Mouse (Mus musculus): Measurements from ENCODE around the gene Clec2h. TPM values are rescaled to one million over a fixed set of nuclear protein-coding genes. Genes with fewer than 3 reads are reported as not detected.
A peak's percentile ranks its signal among the peaks of the same experiment; 100 is the strongest.
"Not testable (repeated sequence)": the region's sequence is repeated elsewhere in the genome, so short reads cannot be mapped to it uniquely, and the experiment has no call there.

Gene Clec2h
- polyA plus RNA-seq (2016; fragmentation: Nextera tagmentation; extraction: Ambion mirVana) = not detected in 2 replicates

DNA sequence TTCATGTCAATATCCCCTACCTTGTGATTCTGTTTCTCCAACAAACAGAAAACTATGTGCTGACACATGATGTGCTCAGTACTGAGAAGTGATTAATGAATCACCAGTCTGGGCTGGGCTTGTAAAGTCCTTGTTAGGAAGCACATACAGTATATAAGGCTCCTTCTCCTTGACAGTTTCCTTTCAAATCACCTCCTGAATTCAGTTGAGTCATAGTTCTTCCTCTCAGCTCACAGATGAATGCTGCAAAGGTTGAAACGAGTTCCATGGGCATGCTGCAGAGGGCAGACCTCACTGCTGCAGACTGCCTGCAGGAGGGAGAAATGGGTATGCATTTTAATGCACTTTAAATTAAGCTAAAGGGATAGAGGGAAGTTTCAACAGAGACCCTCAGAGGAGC, at the start of gene Clec2h:
Gene Clec2h (plus strand): TSS at position 180 of the 400 bp plus-strand sequence.
- Histone ChIP-seq H3K27ac (replicated peaks) (no peak within 1 kb of the TSS), H3K36me3 (replicated peaks) (no peaks in the 10 kb centered on the region), H3K4me3 (no peak within 1 kb of the TSS), H3K27me3 (replicated peaks; ENCODE audit: low read depth, poor library complexity, severe bottlenecking) (no peaks in the 10 kb centered on the region), H3K9me3 (no peaks in the 10 kb centered on the region), H3K4me1 (no peaks in the 10 kb centered on the region)
- DNase-seq (ENCODE audit: low spot score) = no peak
- 10% methylated on average over 1 of the region's 1 CpGs for WGBS

DNA sequence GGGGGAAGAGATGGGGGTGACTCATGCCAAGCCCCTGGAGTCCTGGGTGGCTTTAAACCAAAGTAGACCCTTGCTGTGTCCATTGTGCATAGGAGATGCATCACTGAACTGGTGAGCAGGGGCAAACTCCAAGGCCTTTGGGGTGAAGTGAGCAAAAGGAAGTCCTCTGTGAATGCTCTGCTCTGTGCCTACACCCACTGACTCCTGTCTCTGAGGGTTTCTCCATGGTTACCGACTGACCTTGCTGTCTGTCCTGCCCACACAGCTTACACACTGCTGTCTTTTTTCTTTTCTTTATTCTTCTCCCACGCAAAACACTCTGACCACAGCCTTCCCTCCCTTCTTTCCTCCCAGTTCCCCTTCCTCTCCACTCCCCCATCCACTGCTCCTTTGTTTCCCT, 39.5 kb upstream of the Clec2h start:
- Histone ChIP-seq H3K27me3 (replicated peaks; ENCODE audit: low read depth, poor library complexity, severe bottlenecking) (no peaks in the 10 kb centered on the region), H3K36me3 (replicated peaks) (no peaks in the 10 kb centered on the region), H3K4me3 (no peak overlapping the region), H3K9me3 (no peaks in the 10 kb centered on the region), H3K4me1 (no peaks in the 10 kb centered on the region), H3K27ac (replicated peaks) (no peak overlapping the region)
- 85% methylated on average over 2 of the region's 2 CpGs for WGBS
- no peak for DNase-seq (ENCODE audit: low spot score)

DNA sequence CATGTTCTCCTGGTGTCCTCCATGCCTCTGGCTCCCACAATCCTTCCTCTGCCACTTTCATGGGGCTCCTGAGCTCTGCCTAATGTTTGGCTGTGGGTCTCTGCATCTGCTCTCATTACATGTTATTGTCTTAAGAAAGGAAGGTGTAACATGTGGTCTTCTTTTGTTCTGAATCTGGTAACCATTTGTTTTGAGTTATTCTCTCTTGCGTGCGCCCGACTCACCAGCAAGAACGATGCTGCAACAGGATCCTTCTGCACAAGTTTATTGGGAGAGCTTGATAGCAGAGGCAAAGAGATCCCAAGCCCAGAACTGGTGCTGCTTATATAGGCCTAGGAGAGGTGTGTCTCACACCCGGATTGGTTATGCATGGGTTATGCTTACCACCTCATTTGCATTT, 38.8 kb upstream of the Clec2h start, which contains the start of gene Klrb1a:
Gene Klrb1a (minus strand): TSS at position 101 of the 400 bp plus-strand sequence.
- H3K27me3 ChIP-seq (replicated peaks; ENCODE audit: low read depth, poor library complexity, severe bottlenecking); H3K36me3 ChIP-seq (replicated peaks); H3K27ac ChIP-seq (replicated peaks); H3K9me3 ChIP-seq; H3K4me1 ChIP-seq; DNase-seq (ENCODE audit: low spot score); H3K4me3 ChIP-seq: not testable (repeated sequence)
- 89% methylated on average over 5 of the region's 5 CpGs for WGBS

DNA sequence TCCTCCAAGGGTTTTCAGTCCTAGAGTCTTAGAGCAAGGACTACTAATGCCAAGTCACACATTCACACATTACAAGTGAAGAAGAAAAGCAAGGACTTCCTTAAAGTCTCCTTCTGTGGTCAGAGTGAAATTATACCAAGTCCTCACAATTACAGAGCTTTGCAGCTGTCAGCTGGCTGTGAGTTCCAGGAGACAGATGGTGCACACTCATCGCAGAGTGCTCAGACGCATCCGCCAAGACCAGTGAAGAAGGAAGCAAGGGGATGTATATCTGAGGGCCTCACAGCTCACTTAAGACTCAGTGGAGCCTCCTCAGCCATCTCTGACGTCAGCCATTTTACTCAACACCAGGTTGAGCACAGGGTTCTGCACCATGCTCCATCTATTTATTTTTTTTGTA, 37.8 kb upstream of the Clec2h start:
- Histone ChIP-seq H3K27me3 (replicated peaks; ENCODE audit: low read depth, poor library complexity, severe bottlenecking) (no peaks in the 10 kb centered on the region), H3K27ac (replicated peaks) (no peak overlapping the region), H3K4me1 (no peaks in the 10 kb centered on the region), H3K36me3 (replicated peaks) (no peaks in the 10 kb centered on the region), H3K4me3 (no peak overlapping the region), H3K9me3 (no peaks in the 10 kb centered on the region)
- DNase-seq (ENCODE audit: low spot score) = no peak
- 83% methylated on average over 4 of the region's 4 CpGs for WGBS

DNA sequence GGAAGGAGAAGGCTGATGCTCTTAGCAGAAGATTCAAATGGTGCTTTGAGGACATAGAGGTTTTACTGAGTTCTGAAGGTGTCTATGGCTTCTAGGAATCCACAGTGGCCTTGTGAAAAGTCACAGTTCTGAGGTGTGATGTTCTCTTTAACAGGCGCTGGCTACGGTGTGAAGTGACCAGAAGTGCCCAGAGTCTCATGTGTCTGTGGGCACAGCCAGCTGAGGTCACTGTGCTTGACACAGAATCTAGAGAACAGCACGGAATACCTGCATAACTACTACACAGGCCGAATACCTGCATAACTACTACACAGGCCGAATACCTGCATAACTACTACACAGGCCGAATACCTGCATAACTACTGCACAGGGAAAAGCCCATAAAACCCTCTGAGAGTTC, 36.9 kb upstream of the Clec2h start:
- not testable (repeated sequence) for H3K4me1 ChIP-seq; H3K27ac ChIP-seq (replicated peaks); H3K36me3 ChIP-seq (replicated peaks); H3K9me3 ChIP-seq; DNase-seq (ENCODE audit: low spot score); H3K27me3 ChIP-seq (replicated peaks; ENCODE audit: low read depth, poor library complexity, severe bottlenecking); H3K4me3 ChIP-seq
- WGBS = 92% methylated on average over 6 of the region's 6 CpGs

DNA sequence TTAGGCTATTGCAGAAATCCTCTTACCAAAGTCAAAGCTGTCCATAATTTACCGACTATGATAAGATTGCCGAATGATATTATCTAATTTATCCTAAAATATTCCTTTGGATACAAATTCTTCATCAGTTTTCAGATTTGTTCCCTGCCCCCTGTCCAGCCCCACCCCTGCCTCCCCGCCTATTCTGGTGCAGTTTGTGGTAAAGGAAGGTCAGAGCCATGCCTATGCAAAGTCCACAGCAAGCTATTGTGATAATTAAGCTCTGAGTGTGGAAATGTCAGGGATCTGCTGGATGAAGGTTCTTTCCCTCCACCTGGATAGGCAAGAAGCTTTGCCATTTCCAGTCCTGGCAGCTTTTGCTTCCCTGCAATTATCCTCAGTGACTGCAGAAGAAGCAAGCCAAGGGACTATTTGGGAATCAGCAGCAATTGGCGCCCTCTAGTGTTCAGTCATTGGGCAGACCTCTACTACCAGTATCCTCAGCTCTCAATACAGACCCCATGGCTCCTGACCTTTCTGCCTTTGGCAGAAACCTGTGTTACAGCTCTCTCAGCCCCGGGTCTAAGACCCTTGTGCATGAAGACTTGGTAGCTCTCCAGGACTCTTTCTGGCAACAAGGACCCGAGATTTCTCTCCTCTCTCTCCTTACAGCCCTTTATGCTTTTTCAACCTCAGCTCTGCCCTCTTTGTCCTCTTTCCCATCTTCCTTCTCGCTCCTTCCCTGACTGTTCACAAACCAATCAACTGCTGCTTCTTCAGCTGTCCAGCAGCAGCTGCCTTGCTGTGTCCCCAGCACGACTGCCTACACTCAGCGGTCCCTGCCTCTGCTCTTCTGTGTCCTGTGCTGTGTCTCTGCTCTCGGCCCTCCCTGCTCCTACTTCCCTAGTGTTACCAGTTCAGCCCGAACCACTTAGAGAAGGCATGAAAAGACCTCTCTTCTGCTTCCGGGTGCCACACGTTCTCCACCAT, 32.1 kb upstream of the Clec2h start:
- 55% methylated on average over 13 of the region's 13 CpGs for WGBS

DNA sequence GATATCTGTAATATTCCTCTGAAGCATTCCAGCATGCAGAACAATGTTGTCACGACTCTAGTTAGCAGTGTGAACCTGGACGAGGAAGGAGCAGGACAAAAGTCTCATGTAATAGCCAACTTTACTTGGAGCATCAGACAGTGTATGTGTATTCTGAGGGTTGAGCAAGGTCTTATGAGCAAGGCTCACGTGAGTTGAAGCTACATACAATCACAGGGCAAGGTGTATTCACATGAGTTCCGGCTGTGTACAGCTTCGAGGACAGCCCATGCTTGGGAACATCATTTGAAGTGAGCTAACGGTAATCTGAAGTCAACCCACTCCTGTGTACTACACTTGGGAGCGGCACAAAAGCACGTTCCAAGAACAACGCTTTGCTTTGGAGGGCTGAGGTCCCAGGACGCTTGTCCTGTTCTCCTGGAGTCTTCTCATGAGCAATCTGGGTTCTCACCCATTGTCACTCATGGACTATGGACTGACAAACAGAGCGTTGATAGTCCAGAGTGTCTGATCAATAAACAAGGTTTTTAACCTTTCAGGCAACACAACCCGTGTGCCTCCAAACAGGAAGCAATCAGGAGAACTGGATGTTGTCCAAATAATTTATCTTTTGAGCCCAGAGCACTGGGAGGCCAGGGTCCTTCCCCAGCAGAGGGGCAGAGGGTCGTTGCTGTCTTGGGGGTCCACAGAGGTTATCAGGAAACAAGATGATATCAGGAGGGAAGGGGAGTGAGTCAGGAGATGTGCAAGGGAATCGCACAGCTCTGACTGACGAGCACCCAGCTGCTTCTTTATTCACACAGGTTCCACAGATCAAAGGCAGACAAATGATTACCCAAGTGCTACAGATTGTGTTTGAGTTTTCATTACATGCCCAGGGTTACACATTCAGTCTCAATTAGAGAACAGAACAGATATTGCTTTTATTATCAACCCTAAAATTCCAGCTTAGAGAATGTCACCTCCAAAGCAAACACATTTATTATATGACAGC, 31.0 kb upstream of the Clec2h start:
- not testable (repeated sequence) for H3K9me3 ChIP-seq; H3K4me3 ChIP-seq; H3K27ac ChIP-seq (replicated peaks); H3K27me3 ChIP-seq (replicated peaks; ENCODE audit: low read depth, poor library complexity, severe bottlenecking); H3K4me1 ChIP-seq; DNase-seq (ENCODE audit: low spot score); H3K36me3 ChIP-seq (replicated peaks)
- 85% methylated on average over 15 of the region's 15 CpGs for WGBS

More for the DNA sequence above, 32.1 kb upstream of the Clec2h start:
- DNase-seq (ENCODE audit: low spot score) = peak; percentile 62
- H3K36me3 ChIP-seq (replicated peaks); H3K27ac ChIP-seq (replicated peaks); H3K27me3 ChIP-seq (replicated peaks; ENCODE audit: low read depth, poor library complexity, severe bottlenecking); H3K4me1 ChIP-seq; H3K4me3 ChIP-seq; H3K9me3 ChIP-seq: not testable (repeated sequence)

DNA sequence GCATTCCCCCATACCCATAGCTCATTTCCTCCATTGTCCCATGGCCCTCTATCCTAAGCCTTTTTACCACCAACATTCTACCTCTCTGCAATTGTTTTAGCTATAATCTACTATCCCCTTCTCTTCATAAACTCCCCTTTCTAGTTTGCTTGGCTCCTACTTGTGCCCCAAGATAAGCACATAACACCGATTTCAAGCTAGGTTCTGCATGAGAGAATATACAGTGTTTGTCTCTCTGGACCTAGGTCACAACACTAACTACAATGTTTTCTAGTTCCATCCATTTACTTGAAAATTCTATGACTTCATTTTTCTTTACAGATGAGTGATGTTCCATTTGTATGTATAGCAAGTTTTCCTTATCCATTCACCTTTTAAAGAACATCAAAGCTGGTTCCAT, 21.5 kb upstream of the Clec2h start:
- no peak for DNase-seq (ENCODE audit: low spot score)
- Histone ChIP-seq H3K4me1 (no peaks in the 10 kb centered on the region), H3K27ac (replicated peaks) (no peak overlapping the region), H3K4me3 (no peak overlapping the region), H3K9me3 (no peaks in the 10 kb centered on the region), H3K27me3 (replicated peaks; ENCODE audit: low read depth, poor library complexity, severe bottlenecking) (no peaks in the 10 kb centered on the region), H3K36me3 (replicated peaks) (no peaks in the 10 kb centered on the region)
- 92% methylated on average over 1 of the region's 1 CpGs for WGBS

DNA sequence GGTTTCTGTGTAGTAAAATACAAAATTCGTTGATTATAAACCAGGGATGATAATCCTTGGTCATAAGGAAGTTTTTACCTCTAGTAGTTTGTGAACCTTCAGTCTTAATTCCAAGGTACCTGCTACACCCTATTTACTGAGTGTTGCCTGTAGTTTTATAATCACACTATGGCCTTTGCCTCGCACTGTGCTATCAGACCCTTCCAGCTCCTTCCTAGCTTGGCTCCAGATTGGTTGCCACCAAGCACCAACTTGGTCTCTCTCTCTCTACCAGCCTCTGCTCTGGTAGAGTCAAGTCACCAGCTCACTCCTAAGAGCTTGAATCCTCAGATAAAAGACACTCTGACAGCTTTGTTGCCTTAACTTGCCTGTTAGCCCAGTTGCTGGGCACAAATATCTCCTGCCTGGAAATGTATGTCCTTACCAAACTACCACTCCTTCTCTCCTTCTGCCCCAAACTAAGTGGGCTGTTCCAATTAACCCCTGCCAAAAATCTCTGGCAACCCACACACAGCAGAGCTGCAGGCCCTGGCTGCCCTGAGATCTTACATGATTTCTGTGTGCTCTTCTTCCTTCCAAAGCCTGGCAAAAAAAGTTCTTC, 21.0 kb upstream of the Clec2h start:
- H3K36me3 ChIP-seq (replicated peaks) = no peaks in the 10 kb centered on the region
- no peaks in the 10 kb centered on the region for H3K27me3 ChIP-seq (replicated peaks; ENCODE audit: low read depth, poor library complexity, severe bottlenecking)
- DNase-seq (ENCODE audit: low spot score) = no peak
- H3K4me3 ChIP-seq = no peak overlapping the region
- no peak overlapping the region for H3K27ac ChIP-seq (replicated peaks)
- H3K9me3 ChIP-seq = no peaks in the 10 kb centered on the region
- 83% methylated on average over 2 of the region's 2 CpGs for WGBS
- H3K4me1 ChIP-seq = no peaks in the 10 kb centered on the region

DNA sequence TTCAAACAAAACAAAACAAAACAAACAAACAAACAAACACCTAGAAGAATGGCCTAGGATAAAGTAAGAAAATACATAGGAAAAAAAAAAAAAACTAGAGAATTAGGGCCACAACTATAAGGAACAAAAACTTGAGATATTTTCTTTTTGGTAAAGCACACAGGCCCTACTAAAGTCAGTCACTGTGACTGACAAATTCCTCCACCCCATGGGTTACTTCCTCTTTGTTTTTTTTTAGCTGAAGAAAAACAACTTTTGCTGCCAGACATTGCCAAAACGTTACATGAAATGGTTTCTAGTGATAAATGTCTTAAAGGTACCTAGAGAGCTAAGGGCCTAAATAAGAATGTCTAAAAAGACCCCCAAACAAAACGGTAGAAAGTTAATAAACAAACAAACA, 18.2 kb upstream of the Clec2h start:
- Histone ChIP-seq H3K4me3 (no peak overlapping the region), H3K4me1 (no peaks in the 10 kb centered on the region), H3K27me3 (replicated peaks; ENCODE audit: low read depth, poor library complexity, severe bottlenecking) (no peaks in the 10 kb centered on the region), H3K36me3 (replicated peaks) (no peaks in the 10 kb centered on the region), H3K9me3 (no peaks in the 10 kb centered on the region), H3K27ac (replicated peaks) (no peak overlapping the region)
- 65% methylated on average over 2 of the region's 2 CpGs for WGBS
- DNase-seq (ENCODE audit: low spot score) = no peak

DNA sequence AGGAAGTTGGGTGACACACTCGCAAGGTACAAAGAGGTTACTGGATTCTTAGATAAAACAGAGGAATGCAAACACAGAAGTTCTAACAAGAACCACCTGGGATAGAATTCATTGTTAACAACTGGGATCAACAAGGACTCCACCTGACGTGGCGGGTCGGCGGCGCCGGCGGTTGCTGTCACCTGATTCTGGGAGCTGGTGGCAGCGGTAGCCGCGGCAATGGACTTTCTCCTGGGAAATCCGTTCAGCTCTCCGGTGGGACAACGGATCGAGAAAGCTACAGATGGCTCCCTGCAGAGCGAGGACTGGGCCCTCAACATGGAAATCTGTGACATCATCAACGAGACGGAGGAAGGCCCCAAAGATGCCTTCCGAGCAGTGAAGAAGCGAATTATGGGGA, 17.5 kb upstream of the Clec2h start:
- H3K9me3 ChIP-seq; H3K4me1 ChIP-seq; H3K27ac ChIP-seq (replicated peaks); H3K4me3 ChIP-seq; H3K27me3 ChIP-seq (replicated peaks; ENCODE audit: low read depth, poor library complexity, severe bottlenecking); DNase-seq (ENCODE audit: low spot score); H3K36me3 ChIP-seq (replicated peaks): not testable (repeated sequence)
- 97% methylated on average over 20 of the region's 20 CpGs for WGBS

DNA sequence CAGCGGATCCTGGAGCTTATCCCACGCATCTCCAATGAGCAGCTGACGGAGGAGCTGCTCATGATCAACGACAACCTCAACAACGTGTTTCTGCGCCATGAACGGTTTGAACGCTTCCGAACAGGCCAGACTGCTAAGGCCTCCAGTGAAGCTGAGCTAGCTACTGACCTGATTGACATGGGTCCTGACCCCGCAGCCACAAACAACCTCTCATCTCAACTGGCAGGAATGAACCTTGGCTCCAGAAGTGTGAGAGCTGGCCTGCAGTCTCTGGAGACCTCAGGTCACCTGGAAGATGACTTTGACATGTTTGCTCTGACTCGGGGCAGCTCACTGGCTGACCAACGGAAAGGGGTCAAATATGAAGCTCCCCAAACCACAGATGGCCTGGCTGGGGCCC, 16.5 kb upstream of the Clec2h start:
- H3K27ac ChIP-seq (replicated peaks); H3K27me3 ChIP-seq (replicated peaks; ENCODE audit: low read depth, poor library complexity, severe bottlenecking); H3K4me3 ChIP-seq; H3K4me1 ChIP-seq; H3K9me3 ChIP-seq; H3K36me3 ChIP-seq (replicated peaks); DNase-seq (ENCODE audit: low spot score): not testable (repeated sequence)
- whole genome bisulfite sequencing = 87% methylated on average over 12 of the region's 12 CpGs

All from embryonic facial prominence, embryonic 10.5 days (tissue).